ENCODE assay signal across 8 mouse cellular contexts in the genomic region with DNA sequence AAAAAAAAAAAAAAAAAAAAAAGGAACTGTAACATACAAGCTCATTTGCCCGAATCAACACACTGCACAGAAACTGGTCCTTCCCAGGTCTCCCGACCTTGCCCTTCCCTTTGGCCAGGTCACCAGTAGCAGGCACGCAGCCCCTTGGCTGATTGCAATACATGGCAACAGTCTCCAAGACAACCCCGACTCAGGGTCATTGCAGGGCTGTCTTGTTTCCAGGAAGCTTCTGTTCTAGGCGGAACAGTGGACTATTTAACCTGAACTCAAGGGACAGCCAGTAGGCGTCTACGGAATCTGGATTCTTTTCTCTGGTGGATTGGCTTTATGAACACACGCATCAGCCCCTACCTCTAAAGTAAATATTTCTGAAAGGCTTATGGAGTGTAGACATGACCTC.
DNase-seq lines count a peak whose midpoint lies in the region; ATAC-seq and TF ChIP-seq lines count a peak whose summit lies in the region.

No protein-coding gene starts in this region.

- H3K27me3 ChIP-seq in thymus, adult 2 months (ENCODE audit: control insufficient read depth, insufficient read depth, low read length): no peaks in the 10 kb centered on the region

- no peak overlapping the region for H3K4me3 ChIP-seq in thymus, adult 2 months (ENCODE audit: control insufficient read depth, insufficient read depth, low read length)

- no peak for TF ChIP-seq POLR2A in thymus, adult 2 months (IDR thresholded peaks at IDR 0.05; ENCODE audit: control insufficient read depth, extremely low read depth, insufficient read depth, low read length, poor library complexity)

- DNase-seq in cerebellum, postnatal 10 days: peak; percentile 5 to 12
- peak; percentile 58 to 85 for DNase-seq in adrenal gland, adult (ENCODE audit: inconsistent age in 2 of 2, low spot score in 1 of 2)
- DNase-seq in heart, adult 9 months (ENCODE audit: low spot score in 2 of 2): peak; percentile 74 to 82
- DNase-seq in kidney, postnatal 4 days: peak; percentile 26 to 56
- DNase-seq in skeletal muscle tissue, adult 2 months (ENCODE audit: low read depth, low spot score): peak; percentile 47
- DNase-seq in thymus, adult 2 months: no peak

- H3K27ac ChIP-seq in thymus, adult 2 months (ENCODE audit: control insufficient read depth, insufficient read depth, low read length): no peak overlapping the region

- no peak for ATAC-seq in cerebellum, adult (ENCODE audit: insufficient number of reproducible peaks, low FRiP score, low TSS enrichment)
- no peak for ATAC-seq in granulocyte monocyte progenitor cell, adult 5-6 weeks (replicated peaks; ENCODE audit: poor library complexity, severe bottlenecking)

- no peak for TF ChIP-seq CTCF in thymus, adult 2 months (IDR thresholded peaks at IDR 0.05; ENCODE audit: borderline replicate concordance, control insufficient read depth, extremely low read depth, insufficient read depth, low read length, poor library complexity)

- no peaks in the 10 kb centered on the region for H3K4me1 ChIP-seq in thymus, adult 2 months (replicated peaks; ENCODE audit: control insufficient read depth, insufficient read depth, low read length)

- 77% methylated on average over 8 of the region's 8 CpGs for WGBS in thymus, adult 2 months

- no peaks in the 10 kb centered on the region for H3K36me3 ChIP-seq in thymus, adult 2 months (ENCODE audit: control insufficient read depth, insufficient read depth, low read length)
